Comparison of ENCODE assay signal across 28 mouse cellular contexts in the genomic region with DNA sequence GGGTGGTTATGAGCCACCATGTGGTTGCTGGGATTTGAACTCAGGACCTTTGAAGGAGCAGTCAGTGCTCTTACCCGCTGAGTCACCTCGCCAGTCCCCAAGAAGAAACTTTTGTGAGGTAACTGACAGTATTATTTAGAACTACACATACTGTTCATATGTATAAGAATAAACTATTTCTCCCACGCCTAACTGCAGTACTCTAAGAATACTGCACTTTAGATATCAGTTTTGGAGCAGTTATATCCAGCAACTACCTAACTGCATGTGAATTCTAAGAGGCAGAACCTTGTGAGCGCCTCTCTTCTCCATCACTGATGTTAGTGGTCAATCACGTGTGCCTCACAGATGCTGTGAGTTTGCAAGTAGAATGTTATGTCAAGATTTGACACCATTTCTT.
"Had no signal": no experiment of that assay in that cellular context is flagged by ENCODE, and none has a peak within 500 bp of the region (broad histone marks: within the 10 kb centered on the region; RNA-seq: fewer than 3 reads in every experiment).

No protein-coding gene starts in this region.

- H3K27me3 ChIP-seq: embryonic facial prominence, embryonic 12.5 days; embryonic facial prominence, embryonic 13.5 days; embryonic facial prominence, embryonic 15.5 days; forebrain, embryonic 12.5 days; forebrain, embryonic 13.5 days; forebrain, embryonic 15.5 days had no signal

- H3K4me3 ChIP-seq: embryonic facial prominence, embryonic 10.5 days; embryonic facial prominence, embryonic 12.5 days; embryonic facial prominence, embryonic 13.5 days; embryonic facial prominence, embryonic 15.5 days; erythroblast, embryonic 14.5 days; forebrain, embryonic 10.5 days; forebrain, embryonic 12.5 days; forebrain, embryonic 13.5 days; forebrain, embryonic 15.5 days; gastrocnemius, adult 2 months; heart, embryonic 10.5 days had no signal

- H3K27ac ChIP-seq: embryonic facial prominence, embryonic 10.5 days; embryonic facial prominence, embryonic 12.5 days; embryonic facial prominence, embryonic 13.5 days; embryonic facial prominence, embryonic 15.5 days; forebrain, embryonic 10.5 days; forebrain, embryonic 12.5 days; forebrain, embryonic 13.5 days; forebrain, embryonic 15.5 days; gastrocnemius, adult 2 months; heart, embryonic 10.5 days had no signal

- H3K4me2 ChIP-seq: embryonic facial prominence, embryonic 12.5 days; embryonic facial prominence, embryonic 13.5 days; embryonic facial prominence, embryonic 15.5 days; forebrain, embryonic 12.5 days; forebrain, embryonic 13.5 days; forebrain, embryonic 15.5 days had no signal

- ATAC-seq: forebrain, embryonic 13.5 days; forebrain, embryonic 14.5 days; forebrain, embryonic 15.5 days; forebrain, embryonic 16.5 days; forebrain, postnatal 0 days had no signal

- DNase-seq: cerebellum, adult 2 months; cerebellum, adult 8-10 months; cerebellum, adult 9-10 months; cerebellum, adult 9-11 months; cerebellum, postnatal 10 days; cerebellum, postnatal 14 days; cerebellum, postnatal 25 days; cerebellum, postnatal 36 days; embryo, embryonic 11 days; forebrain, postnatal 0 days; gastrocnemius, adult 2 months; gastrocnemius, postnatal 10 days; gastrocnemius, postnatal 14 days; gastrocnemius, postnatal 25 days; gastrocnemius, postnatal 36 days; heart, adult 18-20 months had no signal

- H3K4me1 ChIP-seq: heart, embryonic 10.5 days had no signal

- H3K9ac ChIP-seq: embryonic facial prominence, embryonic 12.5 days; embryonic facial prominence, embryonic 13.5 days; embryonic facial prominence, embryonic 15.5 days; forebrain, embryonic 12.5 days; forebrain, embryonic 13.5 days; forebrain, embryonic 15.5 days; forebrain, postnatal 0 days had no signal

- H3K9me3 ChIP-seq: embryonic facial prominence, embryonic 12.5 days; forebrain, embryonic 10.5 days; forebrain, embryonic 12.5 days; forebrain, embryonic 13.5 days; forebrain, embryonic 15.5 days; heart, embryonic 10.5 days had no signal
